Mouse (Mus musculus): ENCODE measurements at regions not wholly inside any gene's neighbourhood (a gene's known extent, or its start where the extent isn't known, plus 50 kb on each side); places are given as distances from the start of the nearest gene placed in this dataset.

DNA sequence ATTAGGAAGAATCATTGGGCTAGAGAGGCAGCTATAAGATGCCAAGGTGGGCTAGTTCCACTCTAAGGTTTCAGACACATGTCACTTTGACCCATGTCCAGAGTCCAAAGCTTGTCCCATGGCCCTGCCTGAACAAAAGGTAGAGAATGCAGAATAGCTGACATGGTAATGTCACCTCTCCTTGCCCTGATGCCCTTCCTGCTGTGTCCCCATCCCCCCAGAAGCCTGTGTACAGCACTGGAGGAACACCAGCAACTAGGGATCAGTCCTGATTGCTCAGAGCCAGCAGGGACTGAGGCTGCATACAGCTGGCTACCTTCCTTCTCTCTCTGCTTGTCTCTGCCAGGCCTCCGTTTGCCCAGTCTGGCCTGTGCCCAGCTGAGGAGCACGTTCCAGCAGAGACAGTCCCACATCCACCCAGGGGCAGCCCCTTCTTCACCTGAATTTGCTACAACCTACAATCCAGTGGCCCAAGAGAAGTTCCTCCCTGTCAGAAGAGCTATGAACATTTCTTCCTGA is 61.7 kb upstream of the Otos start:
- H3K27me3 ChIP-seq, result no peaks in the 10 kb centered on the region
- ATAC-seq (ENCODE audit: insufficient number of reproducible peaks, low FRiP score, low TSS enrichment, low read depth), result no peak
- no peak overlapping the region for H3K27ac ChIP-seq (replicated peaks)
- no peaks in the 10 kb centered on the region for H3K9me3 ChIP-seq (replicated peaks)
- no peaks in the 10 kb centered on the region for H3K36me3 ChIP-seq
- peaks cover 26% of the 10 kb centered on the region for H3K4me1 ChIP-seq
- H3K4me2 ChIP-seq (replicated peaks), result no peak overlapping the region
- H3K9ac ChIP-seq, result no peak overlapping the region
- WGBS, result 62% methylated on average over 2 of the region's 2 CpGs
- H3K4me3 ChIP-seq (replicated peaks), result no peak overlapping the region

DNA sequence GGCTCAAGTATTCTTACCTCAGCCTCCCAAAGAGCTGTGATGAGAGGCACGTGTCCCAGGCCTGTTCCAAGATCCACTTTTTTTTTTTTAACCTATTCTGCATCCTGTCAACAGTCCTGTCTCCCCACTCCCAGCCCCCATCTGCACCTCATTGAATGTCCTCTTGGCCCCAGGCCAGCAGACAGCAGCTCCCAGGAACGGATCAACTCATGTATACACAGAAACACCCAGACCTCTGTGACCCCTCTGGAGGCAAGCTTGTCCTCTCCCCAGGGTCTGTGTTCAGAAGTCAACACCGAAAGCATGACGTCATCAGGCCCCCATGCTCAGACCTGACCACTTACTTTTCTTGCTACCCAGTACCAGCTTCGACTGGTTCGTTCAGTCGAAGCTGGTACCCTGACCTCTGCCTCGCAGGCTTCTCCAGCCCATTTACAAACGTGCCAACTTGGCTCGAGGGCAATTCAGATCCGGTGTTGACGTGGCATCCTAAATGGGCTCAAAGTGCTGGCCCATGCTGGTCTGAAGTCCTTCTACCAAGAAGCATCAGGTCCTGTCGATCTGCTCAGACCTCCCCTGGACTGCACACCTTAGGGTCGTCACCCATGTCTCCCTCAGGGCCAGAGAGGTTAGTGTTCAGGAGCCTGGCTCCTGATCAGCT is 60.7 kb upstream of the Otos start:
- Histone ChIP-seq H3K9ac (no peak overlapping the region), H3K36me3 (no peaks in the 10 kb centered on the region), H3K27ac (replicated peaks) (no peak overlapping the region), H3K27me3 (no peaks in the 10 kb centered on the region), H3K9me3 (replicated peaks) (no peaks in the 10 kb centered on the region), H3K4me2 (replicated peaks) (no peak overlapping the region), H3K4me1 (peaks cover 19% of the 10 kb centered on the region), H3K4me3 (replicated peaks) (no peak overlapping the region)
- WGBS, result 57% methylated on average over 14 of the region's 14 CpGs
- peak; percentile 25; the same call in 1 of the 2 replicates for ATAC-seq (ENCODE audit: insufficient number of reproducible peaks, low FRiP score, low TSS enrichment, low read depth)

DNA sequence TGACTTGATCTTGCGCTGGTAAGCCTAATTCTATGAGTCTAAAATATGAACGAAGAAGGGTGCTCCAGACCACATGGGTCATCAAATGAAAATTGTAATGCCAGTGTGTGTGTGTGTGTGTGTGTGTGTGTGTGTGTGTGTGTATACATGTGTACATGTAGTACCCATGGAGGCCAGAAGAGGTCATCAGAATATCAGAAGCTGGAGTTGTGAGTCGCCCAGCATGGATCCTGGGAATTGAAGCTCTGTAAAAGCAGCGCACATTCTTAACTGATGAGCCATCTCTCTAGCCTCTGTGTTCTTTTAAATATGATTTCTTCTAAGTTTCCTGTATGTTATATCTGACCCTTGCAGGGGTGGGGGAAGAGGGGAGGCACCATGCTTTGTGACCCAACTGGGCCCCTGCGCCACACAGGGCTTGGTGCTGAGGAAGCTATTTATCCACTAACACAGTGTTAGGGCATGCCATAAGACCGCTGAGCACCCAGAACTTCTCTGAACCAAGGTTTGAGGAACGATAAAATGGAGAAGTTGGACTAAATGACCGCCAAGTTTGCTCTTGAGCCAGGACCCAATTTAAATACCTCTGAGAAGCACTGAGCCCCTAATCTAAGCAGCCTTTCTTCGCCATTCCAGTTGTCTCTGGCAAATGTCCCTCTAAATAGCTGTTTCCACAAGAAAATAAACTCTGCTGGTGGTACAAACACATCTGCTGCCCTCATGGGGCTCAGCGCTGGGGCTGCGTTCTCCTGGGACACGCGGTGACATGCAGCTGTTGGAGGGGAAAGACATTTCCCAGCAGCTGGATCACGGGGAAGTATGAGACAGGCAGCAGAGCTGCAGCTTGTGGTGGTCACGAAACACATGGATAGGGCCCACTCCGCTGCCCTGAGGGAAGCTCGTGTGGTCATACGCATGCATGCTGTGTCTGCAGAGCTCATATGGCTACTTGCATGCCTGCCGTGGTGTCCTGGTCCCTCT is 59.6 kb upstream of the Otos start:
- peak overlapping the region; percentile 65; the same call in 1 of the 2 replicates for H3K27ac ChIP-seq (replicated peaks)
- peak; percentile 57 for ATAC-seq (ENCODE audit: insufficient number of reproducible peaks, low FRiP score, low TSS enrichment, low read depth)
- no peaks in the 10 kb centered on the region for H3K36me3 ChIP-seq
- no peak overlapping the region for H3K4me2 ChIP-seq (replicated peaks)
- no peaks in the 10 kb centered on the region for H3K27me3 ChIP-seq
- no peak overlapping the region for H3K9ac ChIP-seq
- H3K4me3 ChIP-seq (replicated peaks), result no peak overlapping the region
- peaks cover 27% of the 10 kb centered on the region for H3K4me1 ChIP-seq
- 60% methylated on average over 19 of the region's 19 CpGs for WGBS
- H3K9me3 ChIP-seq (replicated peaks), result no peaks in the 10 kb centered on the region

DNA sequence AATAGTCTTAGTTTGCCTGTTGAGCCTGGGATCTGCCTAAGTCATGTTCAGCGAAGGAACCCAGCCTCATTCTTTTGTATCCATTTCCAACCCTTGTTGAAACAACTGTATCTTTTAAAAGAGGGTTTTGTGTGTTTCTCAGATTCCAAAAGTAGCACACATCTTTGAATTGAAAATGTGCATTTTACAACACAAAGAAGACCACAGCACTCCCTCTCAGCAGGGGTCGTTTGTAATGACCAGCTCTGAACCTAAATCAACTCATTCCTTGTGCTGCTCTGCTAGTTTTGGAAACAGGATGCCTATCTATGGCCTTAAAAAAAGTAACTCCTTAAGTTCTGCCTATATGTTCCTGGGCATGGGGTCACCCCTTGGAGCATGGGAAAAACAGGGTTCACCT is 58.8 kb upstream of the Otos start:
- H3K27me3 ChIP-seq, result no peaks in the 10 kb centered on the region
- H3K4me3 ChIP-seq (replicated peaks), result no peak overlapping the region
- no peak overlapping the region for H3K9ac ChIP-seq
- peaks cover 30% of the 10 kb centered on the region for H3K4me1 ChIP-seq
- 72% methylated on average over 2 of the region's 2 CpGs for WGBS
- H3K27ac ChIP-seq (replicated peaks), result no peak overlapping the region
- ATAC-seq (ENCODE audit: insufficient number of reproducible peaks, low FRiP score, low TSS enrichment, low read depth), result no peak
- H3K9me3 ChIP-seq (replicated peaks), result no peaks in the 10 kb centered on the region
- no peak overlapping the region for H3K4me2 ChIP-seq (replicated peaks)
- no peaks in the 10 kb centered on the region for H3K36me3 ChIP-seq

DNA sequence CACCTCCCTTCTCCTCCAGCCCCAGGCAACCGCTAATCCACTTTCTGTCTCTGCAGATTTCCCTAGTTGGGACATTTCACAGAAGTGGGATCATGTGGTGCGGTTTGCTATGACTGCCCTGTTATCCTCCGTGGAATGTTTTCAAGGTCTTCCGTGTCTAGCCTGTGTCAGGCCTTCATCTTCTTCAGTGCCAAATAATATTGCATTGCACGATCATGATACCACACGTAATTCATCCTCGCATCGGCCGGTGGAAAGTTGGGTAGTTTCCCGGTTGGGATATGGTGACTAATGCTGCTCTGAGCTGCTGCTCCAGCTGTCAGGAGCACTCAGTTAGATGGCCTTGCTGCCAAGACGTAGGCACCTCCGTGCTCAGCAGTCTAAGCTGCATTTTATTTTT is 55.3 kb upstream of the Otos start:
- H3K27ac ChIP-seq (replicated peaks), result peak overlapping the region; percentile 58; the same call in 1 of the 2 replicates
- H3K9ac ChIP-seq, result no peak overlapping the region
- peaks cover 32% of the 10 kb centered on the region for H3K4me1 ChIP-seq
- H3K4me3 ChIP-seq (replicated peaks), result no peak overlapping the region
- H3K9me3 ChIP-seq (replicated peaks), result no peaks in the 10 kb centered on the region
- ATAC-seq (ENCODE audit: insufficient number of reproducible peaks, low FRiP score, low TSS enrichment, low read depth), result peak; percentile 46
- 51% methylated on average over 12 of the region's 12 CpGs for WGBS
- no peaks in the 10 kb centered on the region for H3K36me3 ChIP-seq
- H3K4me2 ChIP-seq (replicated peaks), result no peak overlapping the region
- no peaks in the 10 kb centered on the region for H3K27me3 ChIP-seq

DNA sequence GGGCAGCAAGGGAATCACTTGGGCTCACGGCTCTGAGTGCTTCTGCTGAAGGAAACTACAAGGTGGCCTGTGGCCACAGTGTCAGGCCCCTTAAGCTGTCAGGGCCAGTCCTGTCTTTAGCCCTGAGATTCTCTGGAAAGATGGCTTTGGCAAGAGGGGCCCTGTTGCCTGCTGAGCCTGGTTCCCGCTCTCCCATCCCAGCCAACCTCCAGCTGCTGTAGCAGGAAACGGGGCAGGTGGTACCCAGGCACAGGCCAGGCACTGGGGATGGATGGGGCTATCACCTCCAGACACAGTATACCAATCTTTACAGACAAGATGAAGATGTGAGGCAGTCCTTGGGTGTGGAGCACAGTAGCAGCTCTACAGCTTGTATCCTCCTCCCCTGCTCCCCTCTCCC is 54.6 kb upstream of the Otos start:
- H3K4me3 ChIP-seq (replicated peaks), result no peak overlapping the region
- 72% methylated on average over 3 of the region's 3 CpGs for WGBS
- H3K36me3 ChIP-seq, result no peaks in the 10 kb centered on the region
- no peaks in the 10 kb centered on the region for H3K9me3 ChIP-seq (replicated peaks)
- peaks cover 32% of the 10 kb centered on the region for H3K4me1 ChIP-seq
- H3K4me2 ChIP-seq (replicated peaks), result no peak overlapping the region
- no peaks in the 10 kb centered on the region for H3K27me3 ChIP-seq
- H3K9ac ChIP-seq, result no peak overlapping the region
- peak overlapping the region; percentile 58; the same call in 1 of the 2 replicates for H3K27ac ChIP-seq (replicated peaks)
- 0 out of 2 replicates have a peak, but pooled peaks have one; percentile 9 for ATAC-seq (ENCODE audit: insufficient number of reproducible peaks, low FRiP score, low TSS enrichment, low read depth)

DNA sequence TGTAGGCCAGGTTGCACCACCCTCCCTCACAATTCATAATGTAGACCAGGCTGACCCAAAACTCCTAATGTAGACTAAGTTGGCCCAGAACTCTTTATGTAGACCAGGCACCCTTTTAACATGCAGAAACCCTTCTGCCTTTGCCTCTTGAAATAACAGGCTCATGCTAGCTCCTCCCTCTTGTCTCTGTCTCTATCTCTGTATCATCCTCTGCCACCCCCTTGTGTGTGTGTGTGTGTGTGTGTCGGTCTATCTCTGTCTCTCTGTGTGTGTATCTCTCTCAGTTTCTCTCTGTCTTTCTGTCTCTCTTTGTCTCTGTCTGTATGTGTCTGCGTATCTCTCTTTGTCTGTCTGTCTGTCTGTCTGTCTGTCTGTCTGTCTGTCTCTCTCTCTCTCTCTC is 51.5 kb upstream of the Otos start:
- H3K36me3 ChIP-seq, result no peaks in the 10 kb centered on the region
- 98% methylated on average over 2 of the region's 2 CpGs for WGBS
- no peaks in the 10 kb centered on the region for H3K9me3 ChIP-seq (replicated peaks)
- no peak for ATAC-seq (ENCODE audit: insufficient number of reproducible peaks, low FRiP score, low TSS enrichment, low read depth)
- no peaks in the 10 kb centered on the region for H3K27me3 ChIP-seq
- no peak overlapping the region for H3K4me3 ChIP-seq (replicated peaks)
- no peak overlapping the region for H3K4me2 ChIP-seq (replicated peaks)
- no peak overlapping the region for H3K27ac ChIP-seq (replicated peaks)
- no peak overlapping the region for H3K9ac ChIP-seq
- H3K4me1 ChIP-seq, result peaks cover 42% of the 10 kb centered on the region

DNA sequence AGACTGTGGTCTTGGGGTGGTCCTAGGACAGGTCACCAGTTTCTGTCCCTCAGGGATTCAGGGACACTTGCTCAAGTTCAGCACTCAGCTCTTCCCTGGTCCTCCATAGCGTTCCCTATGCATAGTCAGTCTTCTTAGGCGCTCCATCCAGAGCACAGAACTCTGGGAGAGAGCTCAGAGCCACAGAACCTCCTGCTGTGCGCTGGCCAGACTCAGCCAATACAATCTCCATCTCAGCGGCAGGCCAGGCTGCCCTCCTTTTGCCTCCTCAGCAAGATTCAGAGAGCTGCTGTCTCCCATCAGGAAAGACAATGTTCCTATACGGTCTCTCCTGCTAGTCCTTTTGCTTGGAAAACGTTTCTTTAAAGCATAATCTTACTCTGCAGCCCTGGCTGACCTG is 51.1 kb upstream of the Otos start:
- H3K27me3 ChIP-seq, result no peaks in the 10 kb centered on the region
- H3K9ac ChIP-seq, result no peak overlapping the region
- no peak overlapping the region for H3K4me3 ChIP-seq (replicated peaks)
- no peaks in the 10 kb centered on the region for H3K9me3 ChIP-seq (replicated peaks)
- no peaks in the 10 kb centered on the region for H3K36me3 ChIP-seq
- no peak for ATAC-seq (ENCODE audit: insufficient number of reproducible peaks, low FRiP score, low TSS enrichment, low read depth)
- H3K4me2 ChIP-seq (replicated peaks), result 0 out of 2 replicates have a peak overlapping the region, but pooled peaks have one; percentile 10
- H3K27ac ChIP-seq (replicated peaks), result peak overlapping the region; percentile 24; the same call in 1 of the 2 replicates
- peaks cover 42% of the 10 kb centered on the region for H3K4me1 ChIP-seq
- WGBS, result 24% methylated on average over 6 of the region's 6 CpGs

DNA sequence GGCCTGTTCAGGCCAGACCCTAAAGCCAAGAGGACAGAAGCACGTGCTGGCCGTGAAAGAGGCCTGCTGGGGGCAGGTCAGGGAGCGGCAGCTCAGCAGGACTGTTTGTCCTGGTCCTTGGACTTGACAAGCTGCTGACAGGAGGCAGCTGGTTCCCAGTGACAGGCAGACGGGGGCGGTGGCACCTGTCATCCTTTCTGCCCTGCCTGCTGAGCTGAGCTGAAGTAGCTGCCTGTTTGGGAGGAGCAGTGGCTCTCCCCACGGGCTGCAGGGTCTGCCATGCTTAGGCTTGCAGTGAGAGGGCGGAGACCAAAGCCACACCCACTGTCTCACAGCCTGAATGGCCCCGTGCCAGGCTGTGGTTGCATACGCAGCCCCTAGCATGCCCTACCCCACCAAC is 50.4 kb upstream of the Otos start:
- H3K4me2 ChIP-seq (replicated peaks), result 0 out of 2 replicates have a peak overlapping the region, but pooled peaks have one; percentile 10

DNA sequence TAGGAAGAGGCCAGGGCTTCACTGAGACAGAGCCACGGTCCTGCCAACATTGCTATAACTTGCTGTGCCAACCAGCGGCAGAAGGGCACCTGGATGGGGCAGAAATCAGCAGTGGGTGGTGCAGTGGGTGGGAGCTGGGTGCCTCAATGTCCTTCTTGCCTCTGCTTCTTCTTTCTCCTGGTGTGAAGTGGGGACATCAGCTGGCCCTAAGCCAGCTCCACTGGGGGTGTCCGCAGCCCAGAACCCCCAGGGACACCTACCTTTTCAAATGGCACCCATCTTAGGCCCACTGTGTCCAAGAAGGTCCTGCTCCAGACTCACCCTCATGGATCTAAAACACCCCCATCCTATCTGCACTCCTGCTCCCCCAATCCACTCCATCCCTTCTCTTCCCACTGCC is 49.9 kb upstream of the Otos start:
- H3K4me2 ChIP-seq (replicated peaks), result no peak overlapping the region
- H3K4me3 ChIP-seq (replicated peaks), result no peak overlapping the region
- H3K9me3 ChIP-seq (replicated peaks), result no peaks in the 10 kb centered on the region
- H3K36me3 ChIP-seq, result no peaks in the 10 kb centered on the region
- WGBS, result 85% methylated on average over 3 of the region's 3 CpGs
- no peak for ATAC-seq (ENCODE audit: insufficient number of reproducible peaks, low FRiP score, low TSS enrichment, low read depth)
- H3K27ac ChIP-seq (replicated peaks), result 0 out of 2 replicates have a peak overlapping the region, but pooled peaks have one; percentile 28
- H3K9ac ChIP-seq, result no peak overlapping the region; the same call in 1 of the 2 replicates
- peaks cover 37% of the 10 kb centered on the region for H3K4me1 ChIP-seq
- H3K27me3 ChIP-seq, result no peaks in the 10 kb centered on the region

More for the DNA sequence above, 50.4 kb upstream of the Otos start:
- Histone ChIP-seq H3K27me3 (no peaks in the 10 kb centered on the region), H3K9me3 (replicated peaks) (no peaks in the 10 kb centered on the region), H3K36me3 (no peaks in the 10 kb centered on the region), H3K4me3 (replicated peaks) (no peak overlapping the region), H3K27ac (replicated peaks) (peak overlapping the region; percentile 28; the same call in 1 of the 2 replicates), H3K4me1 (peaks cover 42% of the 10 kb centered on the region), H3K9ac (no peak overlapping the region)
- WGBS, result 4% methylated on average over 9 of the region's 9 CpGs
- ATAC-seq (ENCODE audit: insufficient number of reproducible peaks, low FRiP score, low TSS enrichment, low read depth), result peak; percentile 82
